Mouse (Mus musculus) erythroblast, embryonic 14.5 days (primary cell): ENCODE measurements around the gene Ngdn. TPM values are rescaled to one million over a fixed set of nuclear protein-coding genes. Genes with fewer than 3 reads are reported as not detected.
"Not testable (repeated sequence)": the region's sequence is repeated elsewhere in the genome, so short reads cannot be mapped to it uniquely, and the experiment has no call there.

ENCODE experiments used
- H3K27me3 ChIP-seq: 2 replicates; pipeline ENCODE4 v1.6.1; 2012; ENCODE audit warnings: inconsistent platforms; ENCODE audit not compliant: control insufficient read depth
- H3K36me3 ChIP-seq: 2 replicates; pipeline ENCODE4 v1.6.1; 2012; ENCODE audit warnings: mild to moderate bottlenecking, inconsistent platforms; ENCODE audit not compliant: control insufficient read depth
- H3K4me1 ChIP-seq: 2 replicates; pipeline ENCODE4 v1.6.1; 2012; ENCODE audit warnings: inconsistent platforms; ENCODE audit not compliant: control insufficient read depth
- H3K4me3 ChIP-seq: replicated peaks from 2 replicates; pipeline ENCODE3; 2012; ENCODE audit warnings: moderate library complexity, mild to moderate bottlenecking, inconsistent platforms
- H3K9me3 ChIP-seq: 2 replicates; pipeline ENCODE4 v1.6.1; 2012; ENCODE audit warnings: low read length, inconsistent platforms, mixed read lengths; ENCODE audit not compliant: control insufficient read depth
- GATA1 ChIP-seq: IDR thresholded peaks from 2 replicates; pipeline ENCODE4 v1.6.1; 2012; ENCODE audit warnings: low read length, inconsistent platforms, mixed read lengths
- TAL1 ChIP-seq: IDR thresholded peaks from 3 replicates; pipeline ENCODE4 v1.6.1; 2012; ENCODE audit warnings: low read length, inconsistent platforms, mixed read lengths
- polyA plus RNA-seq: library from polyadenylated mRNA; stranded (reverse); fragments of >175 nt; gene quantifications from 2 replicates; pipeline ENCODE4 v1.2.3, GENCODE M21; 2012

The Ngdn gene
- polyA plus RNA-seq, 1 experiment = 3.1 TPM

DNA sequence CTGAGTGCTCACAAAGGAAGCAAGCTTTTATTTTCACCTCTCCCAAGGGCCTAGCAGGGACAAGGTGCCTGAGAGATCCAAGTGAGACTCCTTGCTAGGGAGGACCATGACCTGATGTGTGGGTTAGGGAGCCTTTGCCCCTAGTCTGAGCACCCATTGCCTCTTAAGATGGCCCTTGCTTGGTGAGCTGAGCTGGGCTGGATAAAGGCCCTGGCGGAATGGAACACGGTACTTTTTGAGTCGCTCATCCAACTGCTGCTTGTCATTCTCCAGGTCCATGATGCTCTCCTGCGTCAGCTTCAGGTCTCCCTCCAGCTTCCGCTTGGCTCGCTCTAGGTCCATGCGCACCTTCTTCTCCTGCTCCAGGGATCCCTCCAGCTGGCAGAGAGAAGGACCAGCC, 33.3 kb upstream of the Ngdn start:
- Histone ChIP-seq H3K4me1 (no peaks in the 10 kb centered on the region), H3K36me3 (no peaks in the 10 kb centered on the region), H3K27me3 (no peaks in the 10 kb centered on the region), H3K9me3 (no peaks in the 10 kb centered on the region), H3K4me3 (no peak overlapping the region)
- TF ChIP-seq TAL1 = no peak

DNA sequence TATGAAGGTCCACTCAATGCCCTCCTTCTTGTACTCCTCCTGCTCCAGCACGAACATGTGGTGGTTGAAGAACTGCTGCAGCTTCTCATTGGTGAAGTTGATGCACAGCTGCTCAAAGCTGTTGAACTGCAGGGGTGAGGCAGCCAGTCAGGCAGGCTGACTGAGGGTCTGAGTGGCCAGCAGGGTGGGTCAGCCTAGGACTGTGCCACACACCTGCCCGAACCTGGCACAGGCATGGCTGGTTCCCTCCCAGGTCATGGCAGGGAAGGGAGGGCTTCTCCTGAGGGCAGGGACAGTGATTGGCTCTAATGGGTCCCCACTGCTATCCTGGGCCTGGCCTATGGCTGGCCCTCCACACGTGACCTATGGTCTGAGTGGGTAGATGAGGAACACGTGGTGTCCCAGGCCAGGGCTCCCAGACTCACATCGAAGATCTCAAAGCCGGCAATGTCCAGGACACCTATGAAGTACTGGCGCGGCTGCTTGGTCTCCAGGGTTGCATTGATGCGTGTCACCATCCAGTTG, 26.8 kb upstream of the Ngdn start:
- not testable (repeated sequence) for H3K36me3 ChIP-seq, H3K4me1 ChIP-seq, H3K4me3 ChIP-seq, H3K9me3 ChIP-seq, H3K27me3 ChIP-seq

DNA sequence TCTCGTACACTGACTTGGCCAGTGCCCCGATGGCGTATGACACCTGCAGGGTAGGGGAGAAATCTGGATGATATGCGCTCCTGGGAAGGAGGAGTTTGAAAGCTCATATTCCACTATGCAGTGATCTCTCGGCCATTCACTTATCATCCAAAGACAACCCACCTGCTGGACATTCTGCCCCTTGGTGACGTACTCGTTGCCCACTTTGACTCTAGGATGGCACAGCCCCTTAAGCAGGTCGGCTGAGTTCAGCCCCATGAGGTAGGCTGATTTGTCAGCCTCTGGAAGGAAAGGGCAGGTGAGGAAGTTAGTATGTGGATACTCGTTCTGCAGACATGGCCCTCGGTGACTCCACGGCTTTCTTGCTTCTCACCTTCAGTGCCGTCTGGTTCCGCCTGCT, 26.4 kb upstream of the Ngdn start:
- Histone ChIP-seq H3K4me1 (no peaks in the 10 kb centered on the region), H3K4me3 (no peak overlapping the region), H3K36me3 (no peaks in the 10 kb centered on the region), H3K9me3 (no peaks in the 10 kb centered on the region), H3K27me3 (no peaks in the 10 kb centered on the region)
- TF ChIP-seq TAL1 = no peak
- TF ChIP-seq GATA1 = no peak

DNA sequence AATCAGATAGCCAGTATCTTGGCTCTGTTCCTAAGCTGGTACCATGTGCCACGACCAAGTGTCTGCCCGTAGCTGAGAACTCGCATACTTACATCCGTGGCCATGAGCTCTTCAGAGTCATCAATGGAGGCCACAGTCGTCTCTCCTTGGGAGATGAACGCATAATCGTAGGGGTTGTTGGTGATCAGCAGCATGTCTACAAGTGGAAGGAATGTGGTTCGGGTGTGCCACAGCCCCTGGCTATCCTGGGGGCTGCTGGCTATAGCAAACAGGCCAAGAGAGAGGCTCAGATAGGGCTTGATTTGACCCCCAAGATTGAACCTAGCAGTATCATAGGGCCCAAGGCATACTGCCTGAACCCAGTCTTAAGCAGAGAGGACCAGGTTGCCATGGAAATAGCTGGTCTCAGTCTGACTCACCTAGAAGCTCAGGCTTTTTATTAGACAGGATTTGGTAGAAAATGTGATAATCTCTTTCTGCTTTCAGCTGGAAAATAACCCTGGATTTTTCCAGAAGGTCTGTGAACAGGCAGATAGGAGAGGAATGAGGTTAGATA, 25.3 kb upstream of the Ngdn start:
- H3K27me3 ChIP-seq = no peaks in the 10 kb centered on the region
- H3K9me3 ChIP-seq = no peaks in the 10 kb centered on the region
- no peak overlapping the region for H3K4me3 ChIP-seq
- no peaks in the 10 kb centered on the region for H3K4me1 ChIP-seq
- no peaks in the 10 kb centered on the region for H3K36me3 ChIP-seq
- TF ChIP-seq TAL1 = no peak
- TF ChIP-seq GATA1 = no peak

DNA sequence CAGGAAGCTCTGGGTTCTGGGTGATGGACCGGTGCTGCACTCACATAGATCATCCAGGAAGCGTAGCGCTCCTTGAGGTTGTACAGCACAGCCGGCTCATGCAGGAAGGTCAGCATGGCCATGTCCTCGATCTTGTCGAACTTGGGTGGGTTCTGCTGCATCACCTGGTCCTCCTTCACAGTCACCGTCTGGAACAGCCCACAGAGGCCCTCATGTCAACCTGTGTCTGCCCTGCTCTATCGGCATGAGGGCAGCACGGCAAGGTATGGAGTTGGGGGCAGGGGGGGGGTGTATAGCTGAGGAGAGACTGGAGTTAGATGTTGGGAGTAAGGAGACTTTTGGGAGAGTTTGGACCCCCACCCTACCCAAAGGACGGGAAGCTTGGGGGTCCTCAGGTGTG, 23.1 kb upstream of the Ngdn start:
- TF ChIP-seq TAL1 (no peak), GATA1 (no peak)
- Histone ChIP-seq H3K9me3 (no peaks in the 10 kb centered on the region), H3K4me1 (no peaks in the 10 kb centered on the region), H3K27me3 (no peaks in the 10 kb centered on the region), H3K36me3 (no peaks in the 10 kb centered on the region), H3K4me3 (no peak overlapping the region)

DNA sequence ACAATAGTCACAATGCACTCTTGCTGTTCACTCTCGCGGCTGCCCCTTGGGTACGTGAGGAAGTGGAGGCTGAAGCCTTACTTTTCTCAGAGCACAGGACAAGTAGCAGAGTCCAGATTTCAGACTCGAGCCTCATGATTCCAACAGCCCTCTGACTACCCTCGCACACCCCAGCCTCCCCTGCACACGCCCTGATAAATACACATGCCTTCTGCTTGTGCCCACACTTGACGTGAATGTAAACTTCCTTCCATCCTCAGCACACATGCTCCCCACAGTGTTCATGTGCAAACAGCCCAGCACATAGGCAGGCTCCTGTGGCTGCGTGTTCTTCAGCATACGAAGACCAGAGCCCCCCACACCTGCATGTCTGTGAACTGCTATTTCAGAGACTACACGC, 21.6 kb upstream of the Ngdn start:
- Histone ChIP-seq H3K36me3 (no peaks in the 10 kb centered on the region), H3K9me3 (no peaks in the 10 kb centered on the region), H3K4me1 (no peaks in the 10 kb centered on the region), H3K27me3 (no peaks in the 10 kb centered on the region), H3K4me3 (no peak overlapping the region)
- no peak for TF ChIP-seq TAL1
- TF ChIP-seq GATA1 = no peak

DNA sequence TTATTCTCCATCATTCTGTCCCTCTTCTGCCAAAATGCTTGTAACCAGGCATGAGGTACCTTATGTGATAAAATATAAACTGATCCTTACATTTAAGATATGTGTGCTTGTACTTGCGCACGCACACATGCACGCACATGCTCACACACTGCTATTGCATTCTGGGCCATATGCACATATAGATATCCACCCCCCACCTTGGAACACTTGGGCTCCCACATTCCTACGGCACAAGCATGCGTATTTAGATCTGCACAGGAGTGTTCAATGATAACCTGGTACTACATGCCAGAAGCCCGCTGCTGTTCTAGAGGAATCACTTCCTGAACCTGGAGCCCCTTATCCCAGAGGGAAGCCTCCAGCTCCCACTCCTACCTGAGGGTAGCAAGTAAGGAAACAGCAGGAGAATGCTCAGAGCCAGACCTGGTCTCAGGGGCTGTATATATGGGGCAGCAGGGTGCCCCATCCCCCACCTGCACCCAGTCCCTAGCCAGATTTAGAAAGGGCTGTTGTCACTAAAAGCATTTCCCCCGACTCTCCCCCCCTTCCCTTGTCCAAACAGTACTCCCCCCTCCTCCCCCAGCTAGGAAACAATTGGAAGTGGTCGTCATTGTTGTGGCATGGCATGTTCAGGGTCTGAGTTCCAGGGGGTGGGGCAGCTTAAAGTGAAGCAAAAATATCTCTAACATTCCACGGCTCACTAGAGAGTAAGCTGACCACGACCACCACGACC, 21.0 kb upstream of the Ngdn start, which contains the start of gene Myh7:
Gene Myh7, minus strand, starts transcription at position 491 of the 733 bp plus-strand sequence.
- Histone ChIP-seq H3K4me1 (no peaks in the 10 kb centered on the region), H3K36me3 (no peaks in the 10 kb centered on the region), H3K4me3 (no peak within 1 kb of the TSS), H3K9me3 (no peaks in the 10 kb centered on the region), H3K27me3 (no peaks in the 10 kb centered on the region)
- TF ChIP-seq TAL1 = no peak
- TF ChIP-seq GATA1 = no peak

DNA sequence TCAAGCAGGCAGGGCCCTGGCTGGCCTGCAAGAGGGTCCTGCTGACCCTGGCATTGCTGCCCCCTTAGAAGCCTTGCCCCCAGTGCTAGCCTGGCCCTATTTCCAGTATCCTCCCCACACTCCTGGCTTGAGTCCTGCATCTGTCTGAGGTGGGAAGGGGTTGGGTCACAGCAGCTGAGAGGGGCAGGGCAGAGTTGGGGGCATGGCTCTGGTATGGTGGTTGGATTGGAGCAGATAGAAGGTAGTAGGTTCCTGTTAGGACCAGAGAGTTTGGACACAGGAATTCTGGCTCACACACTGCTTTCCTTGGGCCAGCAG, 20.4 kb upstream of the Ngdn start:
- Histone ChIP-seq H3K27me3 (no peaks in the 10 kb centered on the region), H3K4me1 (no peaks in the 10 kb centered on the region), H3K36me3 (no peaks in the 10 kb centered on the region), H3K9me3 (no peaks in the 10 kb centered on the region), H3K4me3 (no peak overlapping the region)
- no peak for TF ChIP-seq TAL1
- TF ChIP-seq GATA1 = no peak

DNA sequence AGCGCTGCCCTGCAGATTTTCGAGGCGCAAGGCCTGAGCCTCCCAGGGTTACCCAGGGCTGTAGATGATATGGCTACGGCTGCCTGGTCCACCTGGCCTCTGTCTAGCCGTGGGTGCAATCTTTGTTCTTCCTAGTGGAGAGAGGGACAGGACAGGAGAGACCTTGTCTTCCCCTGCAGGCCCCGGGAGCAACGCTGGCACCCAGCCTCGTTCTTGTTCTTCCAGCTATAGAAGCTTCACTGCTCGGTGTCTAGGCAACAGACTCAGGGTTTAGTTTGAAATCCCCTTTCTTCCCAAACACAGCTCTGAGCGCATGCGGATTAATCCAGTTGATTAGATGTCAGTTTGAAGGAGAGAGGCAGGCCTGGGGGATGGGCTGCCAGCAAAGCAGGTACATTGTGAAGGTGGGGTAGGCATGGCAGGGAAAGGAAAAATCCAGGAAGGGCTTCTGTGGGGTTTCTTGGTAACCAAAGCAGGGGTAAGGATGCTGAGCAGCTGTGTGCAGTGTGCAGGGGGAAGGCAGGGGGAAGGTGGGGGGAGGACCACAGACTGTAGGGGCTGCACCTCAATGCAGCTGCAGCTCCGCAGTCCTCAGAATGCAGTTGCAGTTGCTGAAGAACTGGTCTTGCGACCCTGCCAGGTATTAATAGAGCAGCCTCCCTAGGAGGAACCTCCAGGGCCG, 19.7 kb upstream of the Ngdn start:
- TF ChIP-seq GATA1 (no peak), TAL1 (no peak)
- H3K4me1 ChIP-seq = no peaks in the 10 kb centered on the region
- H3K36me3 ChIP-seq = no peaks in the 10 kb centered on the region
- no peak overlapping the region for H3K4me3 ChIP-seq
- H3K27me3 ChIP-seq = no peaks in the 10 kb centered on the region
- no peaks in the 10 kb centered on the region for H3K9me3 ChIP-seq

DNA sequence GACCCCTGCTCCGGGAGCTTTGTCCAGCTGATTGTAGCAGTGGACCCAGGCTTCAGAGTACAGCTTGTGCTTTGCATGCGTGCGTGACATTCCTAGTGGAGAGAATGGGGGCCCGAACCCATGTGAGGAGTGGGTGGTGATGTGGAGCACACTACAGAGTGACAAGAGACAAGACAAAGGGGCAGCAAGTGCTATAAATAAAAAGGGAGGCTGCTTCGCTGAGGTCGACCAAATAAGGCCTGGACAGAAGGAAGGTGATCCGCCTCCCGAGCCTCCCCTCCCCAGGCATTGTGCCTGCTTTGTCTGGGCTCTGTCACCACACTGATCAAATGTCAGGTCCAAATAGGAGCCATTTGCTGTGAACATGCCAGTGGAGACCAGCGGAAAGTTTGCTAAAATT, 18.5 kb upstream of the Ngdn start:
- Histone ChIP-seq H3K4me3 (no peak overlapping the region), H3K36me3 (no peaks in the 10 kb centered on the region), H3K27me3 (no peaks in the 10 kb centered on the region), H3K4me1 (no peaks in the 10 kb centered on the region), H3K9me3 (peaks cover 3% of the 10 kb centered on the region; the same call in 1 of the 2 replicates)
- TF ChIP-seq TAL1 = no peak
- no peak for TF ChIP-seq GATA1
